Mouse (Mus musculus): ENCODE data around the gene Oxct2a. TPM values are rescaled to one million over a fixed set of nuclear protein-coding genes. Genes with fewer than 3 reads are reported as not detected.
"Not testable (repeated sequence)": the region's sequence is repeated elsewhere in the genome, so short reads cannot be mapped to it uniquely, and the experiment has no call there.

Oxct2a gene
- not detected for total RNA-seq (2021)

DNA sequence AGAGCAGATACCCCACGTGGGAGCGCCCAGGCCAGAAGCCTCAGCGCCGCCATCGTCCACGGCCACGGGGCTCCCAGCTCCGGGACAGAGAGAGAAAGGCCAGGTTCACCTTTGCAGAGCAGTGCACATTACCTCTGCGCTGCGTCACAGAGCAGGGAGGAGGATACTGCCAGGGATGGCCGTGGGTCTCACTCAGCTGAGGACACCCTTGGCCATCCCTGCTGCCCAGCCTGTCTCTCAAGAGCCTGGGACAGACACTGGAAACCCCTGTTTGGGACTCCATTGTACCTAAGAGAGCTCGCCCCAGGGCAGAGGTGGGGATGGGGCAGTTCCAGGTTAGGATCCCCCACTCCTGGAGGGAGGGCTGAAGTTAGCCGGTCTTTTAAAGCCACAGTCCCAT lies at the start of gene Oxct2a:
Gene Oxct2a (minus strand): TSS at position 101 of the 400 bp plus-strand sequence.
- intact Hi-C loops (cut with DNase I) = no loop called here
- no peak for DNase-seq (ENCODE audit: low spot score in 2 of 2)

- no peak for DNase-seq (ENCODE audit: low spot score in 2 of 2)
- intact Hi-C loops (cut with DNase I) = no loop called here
Observed at GRCm38 (mm10) chr4:123363555-123363954, 40.1 kb upstream of the Oxct2a start.

DNA sequence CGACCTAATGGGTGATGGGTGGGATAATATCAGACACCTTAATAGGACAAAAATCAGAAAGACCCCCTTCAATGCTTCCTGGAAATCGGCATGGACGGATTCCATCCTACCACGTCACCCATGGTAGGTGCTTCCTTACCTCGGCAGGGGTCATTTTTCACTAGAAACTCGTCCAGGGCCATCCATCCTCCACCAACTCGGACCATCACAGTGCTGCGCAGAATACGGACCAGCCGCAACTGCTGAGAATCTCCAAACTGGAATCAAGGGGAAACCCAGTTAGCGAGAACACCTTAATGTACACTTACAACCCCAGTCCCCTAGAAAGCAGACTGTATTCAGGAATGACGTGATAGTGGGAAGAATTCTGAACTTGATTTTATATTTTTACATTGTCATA lies 37.3 kb upstream of the Oxct2a start:
- intact Hi-C loops (cut with DNase I) = no loop called here
- no peak for DNase-seq (ENCODE audit: low spot score in 2 of 2)

GRCm38 (mm10) chr4:123358613-123359012 lies 35.2 kb upstream of the Oxct2a start:
- intact Hi-C loops (cut with DNase I) = no loop called here
- DNase-seq (ENCODE audit: low spot score in 2 of 2) = no peak

DNA sequence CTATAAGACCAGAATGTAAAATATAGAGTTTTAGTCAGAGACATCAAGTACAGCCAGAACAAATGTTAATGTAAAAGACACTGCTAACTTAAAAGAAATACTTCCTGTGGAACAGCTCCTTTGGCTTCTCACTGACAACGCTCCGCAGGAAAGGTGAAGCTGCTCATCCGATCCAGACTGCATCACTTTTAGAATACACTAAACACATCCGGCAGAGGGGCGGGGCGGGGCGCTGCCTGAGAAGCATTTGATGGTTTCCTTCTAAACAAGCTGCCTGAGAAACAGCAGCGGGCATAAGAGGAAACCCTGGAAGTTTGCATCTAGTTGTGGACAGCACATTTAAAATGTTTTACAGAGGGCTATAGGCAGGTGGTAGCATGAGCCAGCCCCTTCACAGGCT lies 32.5 kb upstream of the Oxct2a start:
- intact Hi-C loops (cut with DNase I) = no loop called here
- no peak for DNase-seq (ENCODE audit: low spot score in 2 of 2)

DNA sequence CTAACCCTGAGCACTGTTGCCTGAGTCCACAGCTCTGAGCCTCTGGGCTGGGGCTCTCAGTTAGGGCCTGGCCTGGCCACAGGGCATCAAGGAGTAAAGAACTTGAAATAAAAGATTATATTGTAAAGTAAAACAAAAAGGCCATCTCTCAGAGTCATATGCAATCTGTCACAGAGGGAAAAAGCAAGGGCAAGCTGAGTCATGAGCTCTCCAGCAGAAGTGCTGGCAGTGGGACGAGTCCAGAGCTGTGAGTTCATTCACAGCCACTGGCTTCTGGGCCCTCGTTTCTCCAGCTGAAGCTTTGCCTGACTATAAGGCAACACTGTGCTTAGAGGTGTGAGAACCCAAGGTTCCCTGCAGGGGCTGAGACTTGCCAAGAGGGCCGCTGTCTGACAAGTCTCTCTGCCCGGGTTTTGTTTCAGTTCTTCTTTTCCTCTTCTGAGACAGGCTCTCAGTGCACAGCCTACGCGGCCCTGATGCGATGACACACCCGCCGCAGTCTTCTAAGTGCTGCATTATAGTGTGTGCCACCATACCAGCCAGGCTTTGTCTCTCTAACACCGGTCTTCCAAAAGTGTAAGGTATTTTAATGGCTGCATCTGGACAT lies 29.9 kb upstream of the Oxct2a start:
- intact Hi-C loops (cut with DNase I) = no loop called here
- no peak for DNase-seq (ENCODE audit: low spot score in 2 of 2)

GRCm38 (mm10) chr4:123343471-123343789 lies 20.0 kb upstream of the Oxct2a start:
- intact Hi-C loops (cut with DNase I) = no loop called here
- DNase-seq (ENCODE audit: low spot score in 2 of 2) = no peak

DNA sequence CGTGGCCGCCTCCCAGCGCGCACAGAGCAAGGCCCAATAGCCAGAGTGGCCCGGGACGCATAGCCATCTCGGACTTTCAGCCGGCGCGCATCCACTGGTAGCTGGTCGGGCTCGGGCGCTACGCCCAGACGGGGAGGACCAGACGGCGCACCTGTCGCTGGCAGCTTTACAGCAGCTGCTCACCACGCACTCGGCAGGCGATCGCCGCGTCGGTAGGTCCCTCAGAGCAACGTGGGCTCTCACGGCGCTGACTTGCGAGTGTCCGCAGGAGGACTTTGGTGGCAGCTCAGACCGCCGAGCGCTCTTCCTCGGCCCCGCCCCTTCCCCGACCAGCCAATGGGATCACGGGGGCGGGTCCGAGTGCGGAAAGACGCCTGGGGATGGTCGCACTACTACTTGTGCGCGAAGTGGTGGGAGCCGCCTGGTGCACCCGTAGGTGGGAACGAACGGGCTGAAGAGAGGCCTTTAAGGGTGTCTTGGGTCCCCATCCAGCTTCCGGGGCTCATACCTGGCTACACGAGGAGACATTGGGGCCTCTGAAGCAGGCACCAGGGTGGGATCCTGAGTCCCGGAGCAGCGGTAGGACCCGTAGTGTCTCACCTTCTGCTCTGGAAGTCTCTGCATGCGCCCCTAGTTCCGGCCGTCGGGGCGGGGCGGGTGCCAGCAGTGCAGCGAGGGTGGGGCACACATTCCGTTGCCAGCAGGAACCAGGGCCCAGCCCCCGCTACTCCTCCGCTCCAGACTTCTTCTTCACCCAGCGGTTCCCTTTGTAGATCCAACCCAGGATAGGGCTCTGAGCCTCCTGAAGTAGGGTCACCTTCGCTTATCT lies 19.4 kb upstream of the Oxct2a start, which contains the start of gene Bmp8a:
Gene Bmp8a (minus strand): TSS at position 611 of the 829 bp plus-strand sequence.
- DNase-seq (ENCODE audit: low spot score in 2 of 2) = peak; percentile 24 to 27
- intact Hi-C loops (cut with DNase I) = no loop called here

DNA sequence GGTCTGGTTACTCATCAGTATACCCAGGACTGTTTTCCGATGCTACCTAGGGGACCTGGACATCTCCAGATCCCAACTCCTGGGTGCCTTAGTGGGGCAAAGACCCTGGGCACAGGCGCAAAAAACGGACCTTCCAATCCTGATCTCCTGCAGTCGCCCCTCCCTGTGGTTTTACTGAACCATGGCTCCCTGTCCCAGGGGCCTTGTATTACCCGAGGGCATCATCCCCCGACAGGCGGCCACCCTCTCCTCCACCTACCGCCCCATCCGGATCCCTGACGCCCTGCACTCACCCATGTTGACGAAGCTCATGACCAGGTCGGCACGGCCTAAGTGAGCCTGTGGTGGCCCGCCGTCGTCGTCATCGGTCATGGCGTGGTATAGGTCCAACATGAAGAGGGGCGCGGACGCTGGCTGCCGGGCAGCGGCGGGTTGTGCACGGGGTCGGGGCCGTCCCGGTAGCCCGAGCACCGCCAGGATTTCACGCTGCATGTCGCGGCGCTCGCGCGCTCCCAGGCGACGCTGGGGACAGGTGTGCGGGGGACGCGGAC lies 18.7 kb upstream of the Oxct2a start:
- intact Hi-C loops (cut with DNase I) = no loop called here
- DNase-seq (ENCODE audit: low spot score in 2 of 2) = no peak

DNA sequence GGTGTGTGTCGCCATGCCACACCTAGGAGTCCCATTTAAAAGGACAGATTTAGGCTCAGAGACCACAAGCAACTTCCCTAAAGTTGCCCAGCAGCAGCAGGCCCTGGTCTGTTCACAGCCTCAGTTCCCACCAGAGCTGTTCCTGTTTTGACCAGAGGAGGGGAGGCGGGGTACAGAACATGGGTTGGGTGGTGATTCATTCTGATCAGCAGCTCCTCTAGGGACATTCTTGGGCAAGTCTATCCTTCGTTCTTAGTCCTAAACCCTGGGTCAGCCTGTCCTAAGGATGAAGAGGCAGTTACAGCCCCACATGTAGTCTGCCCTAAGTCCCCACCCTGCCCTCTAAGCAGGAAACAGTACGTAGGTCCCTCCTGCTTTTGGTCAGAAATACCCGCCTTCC lies 16.8 kb upstream of the Oxct2a start:
- no peak for DNase-seq (ENCODE audit: low spot score in 2 of 2)
- intact Hi-C loops (cut with DNase I) = no loop called here

- intact Hi-C loops (cut with DNase I) = no loop called here
- DNase-seq (ENCODE audit: low spot score in 2 of 2) = no peak
Observed at GRCm38 (mm10) chr4:123337693-123338092, 14.3 kb upstream of the Oxct2a start.

- intact Hi-C loops (cut with DNase I) = no loop called here
- no peak for DNase-seq (ENCODE audit: low spot score in 2 of 2)
Observed at GRCm38 (mm10) chr4:123335796-123336585, 12.6 kb upstream of the Oxct2a start.

DNA sequence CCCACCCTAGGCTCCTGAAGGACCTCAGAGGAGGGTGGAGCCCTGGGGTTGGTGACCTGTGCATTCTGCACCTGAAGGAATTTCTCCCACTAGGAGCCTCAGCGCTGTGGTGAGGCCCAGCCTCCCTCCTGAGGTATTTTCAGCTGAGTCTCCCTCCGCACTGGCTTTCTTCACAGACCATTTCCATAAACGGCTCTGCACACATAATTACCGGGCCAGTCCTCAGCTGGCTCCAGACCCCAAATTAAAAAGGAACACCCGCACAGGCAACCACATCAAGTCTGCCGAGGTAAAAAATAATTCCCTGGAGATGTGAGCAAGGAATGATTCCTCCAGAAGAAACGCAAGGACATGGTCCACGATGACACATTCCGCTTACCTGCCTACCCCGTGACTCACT lies 11.8 kb upstream of the Oxct2a start:
- intact Hi-C loops (cut with DNase I) = not testable (repeated sequence)

GRCm38 (mm10) chr4:123334177-123334576 lies 10.7 kb upstream of the Oxct2a start:
- DNase-seq (ENCODE audit: low spot score in 2 of 2) = no peak
- intact Hi-C loops (cut with DNase I) = no loop called here

More for the DNA sequence above, 11.8 kb upstream of the Oxct2a start:
- not testable (repeated sequence) for DNase-seq (ENCODE audit: low spot score in 2 of 2)

DNA sequence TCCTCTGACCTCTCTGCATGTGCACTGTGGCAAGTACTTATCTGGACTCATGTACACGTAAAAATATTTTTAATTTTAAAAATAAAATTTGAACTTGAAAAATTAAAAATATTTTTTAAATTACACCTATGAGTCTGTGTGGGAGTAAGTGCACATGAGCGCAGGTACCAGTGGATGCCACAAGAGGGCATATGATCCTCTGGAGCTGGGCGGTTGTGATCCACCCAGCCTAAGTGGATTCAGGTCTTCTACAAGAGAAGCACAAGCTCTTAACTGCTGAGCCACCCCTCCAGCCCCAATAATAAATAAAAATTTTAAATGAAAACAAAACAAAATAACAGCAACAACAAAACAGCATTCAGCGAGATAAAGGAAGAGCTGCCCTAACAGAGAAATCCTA lies 9.7 kb upstream of the Oxct2a start:
- no peak for DNase-seq (ENCODE audit: low spot score in 2 of 2)
- intact Hi-C loops (cut with DNase I) = no loop called here

DNA sequence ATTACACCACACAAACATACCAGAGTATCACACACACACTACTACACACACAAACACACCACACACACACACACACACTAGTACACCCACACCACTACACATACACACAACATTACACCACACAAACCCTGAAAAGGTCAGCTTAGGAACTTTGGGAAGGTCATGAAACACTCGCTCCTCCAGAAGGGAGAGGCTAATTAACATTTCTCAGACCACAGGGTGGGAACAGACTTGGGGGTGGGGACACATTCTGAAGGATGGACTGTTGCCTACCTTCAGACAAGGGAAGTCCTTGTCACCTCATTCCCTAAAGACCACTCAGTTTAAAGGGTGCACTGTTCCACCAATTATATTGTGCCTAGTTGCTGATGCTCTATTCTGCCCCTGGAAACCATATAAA lies 8.5 kb upstream of the Oxct2a start:
- DNase-seq (ENCODE audit: low spot score in 2 of 2); intact Hi-C loops (cut with DNase I): not testable (repeated sequence)

DNA sequence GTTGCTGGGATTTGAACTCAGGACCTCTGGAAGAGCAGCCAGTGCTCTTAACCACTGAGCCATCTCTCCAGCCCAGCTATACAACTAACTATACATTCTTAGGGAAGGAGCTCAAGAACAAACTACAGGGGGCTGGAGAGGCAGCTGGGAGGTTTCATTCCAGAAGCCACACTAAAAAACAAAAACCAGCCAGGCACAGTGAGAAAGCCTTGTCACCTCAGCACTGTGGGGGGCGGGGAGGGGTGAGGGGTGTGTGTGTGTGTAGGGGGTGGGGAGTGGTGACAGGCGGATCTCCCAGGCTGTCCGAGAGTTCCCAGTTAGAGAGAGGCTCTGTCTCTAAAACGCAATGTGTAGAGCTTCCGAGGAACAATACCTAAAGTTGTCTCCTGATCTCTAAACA lies 7.9 kb upstream of the Oxct2a start:
- no peak for DNase-seq (ENCODE audit: low spot score in 2 of 2)
- intact Hi-C loops (cut with DNase I) = no loop called here

DNA sequence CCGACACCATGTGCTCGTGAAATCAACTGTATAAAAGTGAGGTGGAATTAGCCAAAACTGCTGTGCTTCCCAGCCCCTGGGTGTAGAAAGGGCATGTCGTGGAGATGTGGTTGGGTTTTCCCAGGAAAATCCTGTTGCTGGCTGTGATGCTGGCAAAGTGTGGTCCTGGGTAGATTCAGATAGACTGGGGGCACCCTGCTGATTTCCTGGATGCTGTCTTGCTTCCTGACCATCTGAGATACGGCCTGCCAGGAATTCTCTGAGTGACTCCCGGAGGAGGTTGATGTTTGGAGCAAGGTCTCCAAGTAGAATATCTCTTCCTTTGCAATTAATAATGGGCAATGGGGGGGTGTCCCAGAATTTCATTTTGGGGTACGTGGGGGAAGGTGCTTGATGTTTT lies 5.5 kb upstream of the Oxct2a start:
- DNase-seq (ENCODE audit: low spot score in 2 of 2) = no peak
- intact Hi-C loops (cut with DNase I) = no loop called here

GRCm38 (mm10) chr4:123327630-123328029 lies 4.2 kb upstream of the Oxct2a start:
- intact Hi-C loops (cut with DNase I) = no loop called here
- DNase-seq (ENCODE audit: low spot score in 2 of 2) = no peak

DNA sequence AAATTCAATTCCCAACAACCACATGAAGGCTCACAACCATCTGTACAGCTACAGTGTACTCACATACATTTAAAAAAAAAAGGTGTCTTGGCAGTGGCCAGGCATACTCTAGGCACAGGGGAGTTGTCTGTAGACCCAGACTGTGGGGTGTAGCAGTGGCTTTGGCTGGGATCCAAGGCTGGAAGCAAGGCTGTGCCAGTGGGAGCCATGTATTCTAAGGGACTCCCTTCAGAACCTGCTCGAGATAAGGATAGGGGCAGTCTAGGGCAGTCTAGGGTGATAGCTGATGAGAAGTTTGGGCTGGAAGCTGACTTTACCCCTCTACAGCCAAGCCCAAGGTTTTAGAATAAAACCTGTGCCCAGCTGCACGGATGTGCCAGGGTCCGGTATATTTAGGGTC lies 2.7 kb upstream of the Oxct2a start:
- intact Hi-C loops (cut with DNase I) = no loop called here
- DNase-seq (ENCODE audit: low spot score in 2 of 2) = no peak

Data from left cerebral cortex, postnatal 36 days (tissue).